Mouse (Mus musculus) erythroblast, embryonic 14.5 days (primary cell): ENCODE data around the gene Zbtb40. TPM values are rescaled to one million over a fixed set of nuclear protein-coding genes. Genes with fewer than 3 reads are reported as not detected.

Source experiments
- H3K27me3 ChIP-seq: 2 replicates; pipeline ENCODE4 v1.6.1; 2012; ENCODE audit warnings: inconsistent platforms; ENCODE audit not compliant: control insufficient read depth
- H3K36me3 ChIP-seq: 2 replicates; pipeline ENCODE4 v1.6.1; 2012; ENCODE audit warnings: mild to moderate bottlenecking, inconsistent platforms; ENCODE audit not compliant: control insufficient read depth
- H3K4me1 ChIP-seq: 2 replicates; pipeline ENCODE4 v1.6.1; 2012; ENCODE audit warnings: inconsistent platforms; ENCODE audit not compliant: control insufficient read depth
- H3K4me3 ChIP-seq: replicated peaks from 2 replicates; pipeline ENCODE3; 2012; ENCODE audit warnings: moderate library complexity, mild to moderate bottlenecking, inconsistent platforms
- H3K9me3 ChIP-seq: 2 replicates; pipeline ENCODE4 v1.6.1; 2012; ENCODE audit warnings: low read length, inconsistent platforms, mixed read lengths; ENCODE audit not compliant: control insufficient read depth
- GATA1 ChIP-seq: IDR thresholded peaks from 2 replicates; pipeline ENCODE4 v1.6.1; 2012; ENCODE audit warnings: low read length, inconsistent platforms, mixed read lengths
- TAL1 ChIP-seq: IDR thresholded peaks from 3 replicates; pipeline ENCODE4 v1.6.1; 2012; ENCODE audit warnings: low read length, inconsistent platforms, mixed read lengths
- polyA plus RNA-seq: library from polyadenylated mRNA; stranded (reverse); fragments of >175 nt; gene quantifications from 2 replicates; pipeline ENCODE4 v1.2.3, GENCODE M21; 2012

Gene Zbtb40
- polyA plus RNA-seq, 1 experiment = 0.17 TPM

DNA sequence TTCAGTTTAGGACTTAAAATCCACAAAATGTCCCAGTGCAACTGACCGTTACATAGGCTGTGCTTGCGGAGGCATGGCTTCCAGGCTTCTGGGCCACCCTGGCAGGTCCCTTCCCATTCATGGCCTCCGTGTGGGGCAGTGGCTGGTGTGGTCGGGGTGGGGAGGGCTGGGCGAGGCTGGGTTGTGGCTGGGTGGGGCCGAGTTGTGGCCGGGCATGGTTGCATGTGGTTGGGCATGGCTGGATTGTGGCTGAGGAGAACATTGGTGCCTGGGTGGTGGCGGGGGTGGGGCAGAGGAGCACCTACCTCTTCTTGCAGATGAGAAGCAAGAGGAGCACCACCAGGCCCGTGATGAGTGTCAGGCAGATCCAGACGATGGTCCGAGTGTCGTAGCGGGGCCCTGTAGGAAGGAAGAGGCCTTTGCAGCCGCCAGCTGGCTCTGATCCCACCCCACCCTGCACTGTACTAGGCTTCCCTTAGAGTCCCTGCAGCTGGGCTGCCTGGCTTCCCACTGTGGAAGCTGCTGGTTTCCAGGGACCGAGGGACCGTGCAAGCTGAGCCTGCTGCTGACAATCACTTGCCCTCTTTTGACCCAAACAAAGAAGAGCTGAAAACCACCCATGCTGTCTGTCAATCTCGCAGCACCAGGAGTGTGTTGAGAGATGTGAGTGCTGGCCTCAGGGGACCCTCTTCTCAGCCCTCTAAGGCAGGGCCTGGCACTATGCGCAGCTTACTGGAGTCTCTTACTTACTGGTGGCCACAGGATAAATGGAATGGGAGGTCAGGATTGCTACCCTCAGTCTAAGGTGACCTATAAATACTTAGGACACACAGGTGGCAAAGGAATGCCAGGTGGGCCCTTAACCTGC, 113.6 kb downstream of the Zbtb40 start:
- H3K4me3 ChIP-seq = peak overlapping the region; percentile 67
- peaks cover 77% of the 10 kb centered on the region for H3K4me1 ChIP-seq
- peaks cover 21% of the 10 kb centered on the region for H3K27me3 ChIP-seq
- TF ChIP-seq GATA1 (no peak), TAL1 (no peak)
- peaks cover 29% of the 10 kb centered on the region for H3K36me3 ChIP-seq
- no peaks in the 10 kb centered on the region for H3K9me3 ChIP-seq

DNA sequence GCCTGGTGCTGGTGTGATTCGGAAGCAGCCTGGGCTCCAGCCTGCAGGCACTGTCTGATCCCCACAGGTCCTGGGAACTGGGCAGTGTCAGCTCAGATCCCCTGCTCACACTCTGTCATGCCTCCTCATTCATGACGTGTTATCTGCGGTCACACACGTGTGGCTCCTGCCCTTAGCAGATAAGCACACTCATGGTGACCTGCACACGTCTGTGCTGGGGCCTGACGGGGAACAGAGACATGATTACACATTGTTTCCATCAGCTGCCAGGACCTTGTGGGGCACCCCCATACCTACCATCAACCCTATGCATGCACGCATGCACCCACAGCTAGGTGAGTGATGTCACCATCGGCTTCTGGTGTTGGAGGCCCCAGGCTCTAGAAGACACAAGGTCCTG, 118.1 kb downstream of the Zbtb40 start:
- Histone ChIP-seq H3K27me3 (peaks cover 20% of the 10 kb centered on the region), H3K36me3 (peaks cover 31% of the 10 kb centered on the region), H3K4me1 (peaks cover 72% of the 10 kb centered on the region), H3K4me3 (peak overlapping the region; percentile 67), H3K9me3 (no peaks in the 10 kb centered on the region)
- peak; percentile 96 for TF ChIP-seq GATA1
- TF ChIP-seq TAL1 = peak; percentile 94

Other genes starting within 250 kb of the Zbtb40 start
- not detected in 2 replicates for gene Ephb2, start 212.8 kb downstream of the Zbtb40 start, polyA plus RNA-seq
- gene C1qb, start 162.6 kb downstream of the Zbtb40 start, polyA plus RNA-seq = 2.6 and 3.7 TPM in 2 replicates
- gene C1qc, start 155.7 kb downstream of the Zbtb40 start, polyA plus RNA-seq = 4.0 and 6.2 TPM in 2 replicates
- 3.4 and 4.0 TPM in 2 replicates for gene C1qa, start 150.0 kb downstream of the Zbtb40 start, polyA plus RNA-seq
- gene Epha8, start 92.0 kb downstream of the Zbtb40 start, polyA plus RNA-seq = 11.7 and 12.9 TPM in 2 replicates
- 0.02 TPM in 1 of 2 replicates, not detected in the other for gene Wnt4, start 228.7 kb upstream of the Zbtb40 start, polyA plus RNA-seq